Mouse (Mus musculus) forebrain, embryonic 16.5 days (tissue): ENCODE data around the gene Rora. TPM values are rescaled to one million over a fixed set of nuclear protein-coding genes. Genes with fewer than 3 reads are reported as not detected.
"Not testable (repeated sequence)": the region's sequence is repeated elsewhere in the genome, so short reads cannot be mapped to it uniquely, and the experiment has no call there.

Experiments used
- ATAC-seq: fragments of 200-750 bp; cut with Nextera tagmentation; 2 replicates; pipeline ENCODE4 v1.8.0; 2017; ENCODE audit warnings: mild to moderate bottlenecking, moderate library complexity
- H3K27ac ChIP-seq: fragments of 300-500 bp; sonication (generic); 2 replicates; pipeline ENCODE4 v1.5.1; 2014; ENCODE audit warnings: low read length, control low read depth
- H3K27me3 ChIP-seq: fragments of 300-500 bp; sonication (generic); replicated peaks from 2 replicates; pipeline ENCODE4 v1.6.1; 2014; ENCODE audit warnings: low read length; ENCODE audit not compliant: control insufficient read depth, insufficient read depth
- H3K36me3 ChIP-seq: fragments of 300-500 bp; sonication (generic); 2 replicates; pipeline ENCODE4 v1.6.1; 2014; ENCODE audit not compliant: control insufficient read depth, insufficient read depth
- H3K4me1 ChIP-seq: fragments of 300-500 bp; sonication (generic); replicated peaks from 2 replicates; pipeline ENCODE4 v1.6.1; 2014; ENCODE audit warnings: low read length; ENCODE audit not compliant: control insufficient read depth, insufficient read depth
- H3K4me2 ChIP-seq: fragments of 300-500 bp; sonication (generic); 2 replicates; pipeline ENCODE4 v1.6.1; 2014; ENCODE audit warnings: mild to moderate bottlenecking, low read length, control low read depth
- H3K4me3 ChIP-seq: fragments of 300-500 bp; sonication (generic); replicated peaks from 2 replicates; pipeline ENCODE4 v1.5.1; 2014; ENCODE audit warnings: mild to moderate bottlenecking, low read length, control low read depth
- H3K9ac ChIP-seq: fragments of 300-500 bp; sonication (generic); replicated peaks from 2 replicates; pipeline ENCODE4 v1.6.1; 2014; ENCODE audit warnings: low read depth, low read length, control low read depth
- H3K9me3 ChIP-seq: fragments of 300-500 bp; sonication (generic); 2 replicates; pipeline ENCODE4 v1.6.1; 2016; ENCODE audit warnings: low read length; ENCODE audit not compliant: control insufficient read depth
- WGBS: fragments of 180-500 bp; shearing (Covaris S2); extraction: QIAGEN DNeasy Blood & Tissue Kit; methylation state at CpG from one replicate; pipeline ENCODE4 v1.1.7; 2014; 5-methylcytosine and 5-hydroxymethylcytosine counted together
- polyA plus RNA-seq: library from polyadenylated mRNA; unstranded; fragments of >200 nt; fragmentation: Nextera tagmentation; extraction: Ambion mirVana; gene quantifications from 2 replicates; pipeline ENCODE4 v1.2.1, GENCODE M21; 2015

The Rora gene
- polyA plus RNA-seq, 1 experiment from 2014 or later = 7.9 TPM

GRCm38 (mm10) chr9:69092119-69093013, 438.8 kb downstream of the Rora start:
- 66% methylated on average over 15 of the region's 15 CpGs for WGBS
- ATAC-seq = no peak
- Histone ChIP-seq H3K4me3 (no peak overlapping the region), H3K36me3 (no peaks in the 10 kb centered on the region), H3K4me2 (no peak overlapping the region), H3K4me1 (peaks cover 5% of the 10 kb centered on the region), H3K9ac (no peak overlapping the region), H3K9me3 (no peaks in the 10 kb centered on the region), H3K27me3 (no peaks in the 10 kb centered on the region), H3K27ac (no peak overlapping the region)

DNA sequence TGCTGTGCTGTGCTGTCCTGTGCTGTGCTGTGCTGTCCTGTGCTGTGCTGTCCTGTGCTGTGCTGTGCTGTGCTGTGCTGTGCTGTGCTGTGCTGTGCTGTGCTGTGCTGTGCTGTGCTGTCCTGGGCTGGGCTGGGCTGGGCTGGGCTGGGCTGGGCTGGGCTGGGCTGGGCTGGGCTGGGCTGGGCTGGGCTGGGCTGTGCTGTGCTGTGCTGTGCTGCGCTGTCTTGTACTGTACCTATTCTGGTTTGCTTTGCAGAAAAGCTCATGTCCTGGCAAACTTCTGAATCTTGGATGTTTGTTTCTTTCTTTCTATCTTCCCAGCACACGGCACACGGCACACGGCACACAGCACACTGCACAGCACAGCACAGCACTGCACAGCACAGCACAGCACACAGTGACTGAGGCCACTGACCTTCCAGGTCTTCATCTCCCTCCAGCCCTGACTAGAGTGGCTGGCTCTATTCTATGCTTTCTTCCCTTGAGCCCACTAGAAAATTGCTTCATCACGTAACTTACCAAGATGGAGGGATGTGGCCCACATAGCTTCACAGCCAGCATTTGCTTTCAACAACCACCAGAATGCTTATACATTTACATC, 446.7 kb downstream of the Rora start:
- WGBS = 92% methylated on average over 5 of the region's 5 CpGs
- not testable (repeated sequence) for ATAC-seq, H3K4me3 ChIP-seq

DNA sequence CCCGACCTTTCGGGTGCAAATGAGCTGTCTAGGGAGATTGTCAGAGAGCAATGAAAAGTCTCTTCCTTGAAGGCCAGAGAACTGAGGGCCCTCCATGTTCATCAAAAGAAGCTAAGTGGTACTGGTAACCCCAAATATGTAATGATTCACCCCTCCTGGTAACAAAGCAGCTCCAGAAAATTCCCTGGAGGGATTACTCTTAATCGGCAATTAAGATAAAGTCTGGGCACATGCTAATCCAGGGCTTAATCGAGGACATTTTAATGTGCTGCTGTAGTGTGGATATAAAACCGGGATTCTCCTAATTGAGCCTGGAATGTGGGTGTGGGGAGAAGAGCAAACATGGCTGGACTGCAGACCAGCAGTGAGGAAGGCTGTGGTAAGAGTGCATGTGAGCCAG, 450.7 kb downstream of the Rora start:
- H3K36me3 ChIP-seq = no peaks in the 10 kb centered on the region
- 51% methylated on average over 5 of the region's 5 CpGs for WGBS
- H3K9ac ChIP-seq = no peak overlapping the region
- H3K27me3 ChIP-seq = no peaks in the 10 kb centered on the region
- no peaks in the 10 kb centered on the region; the same call in 1 of the 2 replicates for H3K4me1 ChIP-seq
- no peaks in the 10 kb centered on the region for H3K9me3 ChIP-seq
- no peak overlapping the region for H3K27ac ChIP-seq
- H3K4me3 ChIP-seq = no peak overlapping the region
- no peak overlapping the region for H3K4me2 ChIP-seq
- no peak for ATAC-seq

More for the DNA sequence above, 446.7 kb downstream of the Rora start:
- not testable (repeated sequence) for H3K4me2 ChIP-seq, H3K27ac ChIP-seq, H3K36me3 ChIP-seq, H3K9me3 ChIP-seq, H3K27me3 ChIP-seq, H3K4me1 ChIP-seq, H3K9ac ChIP-seq

DNA sequence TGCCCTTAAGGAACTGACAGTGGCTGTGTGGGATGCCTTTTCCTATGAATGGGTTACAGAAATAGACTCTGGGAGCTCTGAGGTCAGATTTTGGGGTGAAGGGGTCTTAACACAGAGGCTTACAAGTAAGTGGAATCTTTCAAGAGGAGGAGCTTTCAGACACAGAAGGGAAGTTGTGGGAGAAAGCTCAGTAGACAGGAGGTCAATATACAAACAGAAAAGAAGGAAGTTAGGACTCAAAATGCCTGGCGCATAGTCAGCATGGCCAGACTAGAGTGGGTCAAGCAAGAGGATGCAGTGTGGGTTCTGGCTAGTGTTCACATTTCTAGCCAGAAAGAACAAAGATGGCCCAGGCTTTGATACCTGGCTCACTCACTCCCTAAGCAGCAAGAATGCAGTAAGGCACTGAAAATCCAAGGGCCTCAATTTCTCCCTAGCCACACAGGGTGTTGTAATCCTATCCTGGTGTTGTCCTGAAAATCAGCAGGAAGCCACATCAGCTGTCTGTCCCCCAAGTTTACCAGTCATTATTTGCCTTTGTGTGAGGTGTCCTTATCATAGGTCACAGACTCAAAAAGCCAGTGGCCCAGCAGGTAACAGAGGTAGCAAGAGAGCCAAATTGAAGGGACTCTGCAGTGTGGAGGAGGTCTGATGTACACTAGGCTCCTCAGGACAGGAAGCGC, 456.2 kb downstream of the Rora start:
- no peak overlapping the region for H3K27ac ChIP-seq
- no peaks in the 10 kb centered on the region for H3K36me3 ChIP-seq
- no peak overlapping the region for H3K4me2 ChIP-seq
- no peak for ATAC-seq
- no peaks in the 10 kb centered on the region for H3K27me3 ChIP-seq
- H3K9ac ChIP-seq = no peak overlapping the region
- no peaks in the 10 kb centered on the region for H3K9me3 ChIP-seq
- WGBS = 96% methylated on average over 2 of the region's 2 CpGs
- H3K4me3 ChIP-seq = no peak overlapping the region
- peaks cover 4% of the 10 kb centered on the region; the same call in 1 of the 2 replicates for H3K4me1 ChIP-seq

GRCm38 (mm10) chr9:69110301-69110674, 456.7 kb downstream of the Rora start:
- Histone ChIP-seq H3K4me3 (no peak overlapping the region), H3K27ac (no peak overlapping the region), H3K9me3 (no peaks in the 10 kb centered on the region), H3K4me2 (no peak overlapping the region), H3K36me3 (no peaks in the 10 kb centered on the region), H3K27me3 (no peaks in the 10 kb centered on the region), H3K9ac (no peak overlapping the region), H3K4me1 (peaks cover 5% of the 10 kb centered on the region; the same call in 1 of the 2 replicates)
- no peak for ATAC-seq
- 74% methylated on average over 5 of the region's 5 CpGs for WGBS

- Histone ChIP-seq H3K9ac (no peak overlapping the region), H3K27me3 (no peaks in the 10 kb centered on the region), H3K4me1 (peaks cover 5% of the 10 kb centered on the region; the same call in 1 of the 2 replicates), H3K27ac (no peak overlapping the region), H3K4me2 (no peak overlapping the region), H3K9me3 (no peaks in the 10 kb centered on the region), H3K36me3 (no peaks in the 10 kb centered on the region), H3K4me3 (no peak overlapping the region)
- ATAC-seq = no peak
- 54% methylated on average over 6 of the region's 6 CpGs for WGBS
Observed at GRCm38 (mm10) chr9:69110706-69111105, 457.1 kb downstream of the Rora start.

GRCm38 (mm10) chr9:69111539-69111938, 458.0 kb downstream of the Rora start:
- no peaks in the 10 kb centered on the region for H3K9me3 ChIP-seq
- no peak overlapping the region for H3K9ac ChIP-seq
- WGBS = 79% methylated on average over 6 of the region's 6 CpGs
- no peak overlapping the region for H3K4me3 ChIP-seq
- H3K4me1 ChIP-seq = peaks cover 5% of the 10 kb centered on the region; the same call in 1 of the 2 replicates
- ATAC-seq = no peak
- no peak overlapping the region for H3K4me2 ChIP-seq
- no peaks in the 10 kb centered on the region for H3K36me3 ChIP-seq
- H3K27ac ChIP-seq = no peak overlapping the region
- no peaks in the 10 kb centered on the region for H3K27me3 ChIP-seq

GRCm38 (mm10) chr9:69114429-69114984, 460.9 kb downstream of the Rora start:
- no peak overlapping the region for H3K4me2 ChIP-seq
- no peak for ATAC-seq
- H3K36me3 ChIP-seq = no peaks in the 10 kb centered on the region
- 0 out of 2 replicates have a peak, but pooled peaks cover 2% of the 10 kb centered on the region for H3K27me3 ChIP-seq
- H3K27ac ChIP-seq = no peak overlapping the region
- 7% methylated on average over 9 of the region's 9 CpGs for WGBS
- H3K9ac ChIP-seq = no peak overlapping the region
- H3K4me1 ChIP-seq = peaks cover 5% of the 10 kb centered on the region; the same call in 1 of the 2 replicates
- no peak overlapping the region for H3K4me3 ChIP-seq
- no peaks in the 10 kb centered on the region for H3K9me3 ChIP-seq

DNA sequence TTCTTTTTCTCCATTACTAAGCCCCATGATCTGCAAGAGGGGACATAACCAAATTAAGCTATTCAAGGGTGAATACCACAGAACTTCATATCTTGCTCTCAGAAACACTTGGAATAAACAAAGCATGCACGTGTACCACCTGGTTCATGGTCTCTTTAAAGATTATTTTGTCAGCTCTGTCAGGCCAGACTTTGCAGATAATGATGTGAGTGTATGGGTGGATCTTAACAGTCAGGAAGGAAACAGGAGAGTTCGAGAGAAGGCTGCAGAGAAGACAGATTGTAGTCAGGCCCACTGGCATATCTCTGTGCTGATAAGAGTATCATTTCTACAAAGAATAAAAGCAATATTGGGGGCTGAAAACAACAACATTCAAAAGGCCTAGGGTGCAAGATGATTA, 463.2 kb downstream of the Rora start:
- Histone ChIP-seq H3K36me3 (no peaks in the 10 kb centered on the region), H3K4me1 (peaks cover 5% of the 10 kb centered on the region; the same call in 1 of the 2 replicates), H3K9ac (no peak overlapping the region), H3K4me2 (no peak overlapping the region), H3K27ac (no peak overlapping the region), H3K27me3 (0 out of 2 replicates have a peak, but pooled peaks cover 2% of the 10 kb centered on the region), H3K4me3 (no peak overlapping the region), H3K9me3 (no peaks in the 10 kb centered on the region)
- WGBS = 74% methylated on average over 2 of the region's 2 CpGs
- no peak for ATAC-seq
